Mouse (Mus musculus) adrenal gland, postnatal 4 days (tissue): Measurements from ENCODE around the gene Cyba. TPM values are rescaled to one million over a fixed set of nuclear protein-coding genes. Genes with fewer than 3 reads are reported as not detected.

ENCODE experiments used
- DNase-seq, 2 experiments: peaks; one replicate each; pipeline ENCODE4 v3.0.0; 2021 to 2022; ENCODE audit warnings: low spot score in 2 of 2, mixed read lengths in 2 of 2
- total RNA-seq, 2 experiments: library from RNA; stranded (reverse); gene quantifications; 2 replicates each; pipeline ENCODE4 v1.2.3; 2021

Cyba gene
- total RNA-seq, 2 experiments from 2014 or later = 49.9 to 76.7 TPM

DNA sequence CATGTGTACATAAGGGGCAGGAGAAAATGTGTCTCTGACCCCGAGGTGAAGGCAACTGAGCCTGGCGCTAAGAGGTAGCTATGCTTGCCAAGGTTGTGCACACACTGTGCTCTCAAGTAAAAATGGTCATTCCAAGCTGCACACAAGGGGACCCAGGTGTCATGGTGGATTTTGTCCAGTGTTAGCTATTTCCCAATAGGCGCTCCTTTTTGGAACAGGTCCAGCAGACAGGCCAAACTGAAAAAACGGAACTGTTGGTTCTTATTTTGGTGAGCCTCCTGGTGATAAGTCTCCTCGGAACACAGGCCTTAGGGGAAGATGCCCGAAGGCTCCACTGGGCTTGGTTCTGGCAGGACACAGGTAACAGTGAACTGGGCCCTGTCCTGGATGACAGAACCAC is 21.7 kb upstream of the Cyba start:
- DNase-seq = no peak

GRCm38 (mm10) chr8:122452154-122452553 is 19.4 kb upstream of the Cyba start:
- DNase-seq = no peak

GRCm38 (mm10) chr8:122451161-122451703 is 18.5 kb upstream of the Cyba start:
- DNase-seq = no peak

DNA sequence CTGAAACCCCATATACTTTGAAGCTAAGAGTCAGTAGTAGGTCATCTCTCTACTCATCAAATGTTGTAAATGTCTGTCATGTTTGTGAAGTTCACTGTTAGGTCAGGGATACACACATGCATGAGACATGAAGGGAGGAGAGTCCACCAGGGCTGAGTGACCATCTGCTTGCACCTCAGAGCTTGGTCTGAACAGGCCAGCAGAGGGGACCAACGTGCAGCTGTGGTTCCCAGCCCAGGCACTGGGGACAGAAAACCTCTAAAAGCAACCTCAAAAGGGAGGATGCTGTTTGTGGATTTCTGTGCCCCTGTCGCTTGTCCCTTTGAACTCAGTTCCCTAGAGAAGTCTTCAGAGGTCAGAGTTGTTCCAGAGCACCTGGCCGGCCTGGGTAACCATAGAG is 12.5 kb upstream of the Cyba start:
- no peak for DNase-seq

DNA sequence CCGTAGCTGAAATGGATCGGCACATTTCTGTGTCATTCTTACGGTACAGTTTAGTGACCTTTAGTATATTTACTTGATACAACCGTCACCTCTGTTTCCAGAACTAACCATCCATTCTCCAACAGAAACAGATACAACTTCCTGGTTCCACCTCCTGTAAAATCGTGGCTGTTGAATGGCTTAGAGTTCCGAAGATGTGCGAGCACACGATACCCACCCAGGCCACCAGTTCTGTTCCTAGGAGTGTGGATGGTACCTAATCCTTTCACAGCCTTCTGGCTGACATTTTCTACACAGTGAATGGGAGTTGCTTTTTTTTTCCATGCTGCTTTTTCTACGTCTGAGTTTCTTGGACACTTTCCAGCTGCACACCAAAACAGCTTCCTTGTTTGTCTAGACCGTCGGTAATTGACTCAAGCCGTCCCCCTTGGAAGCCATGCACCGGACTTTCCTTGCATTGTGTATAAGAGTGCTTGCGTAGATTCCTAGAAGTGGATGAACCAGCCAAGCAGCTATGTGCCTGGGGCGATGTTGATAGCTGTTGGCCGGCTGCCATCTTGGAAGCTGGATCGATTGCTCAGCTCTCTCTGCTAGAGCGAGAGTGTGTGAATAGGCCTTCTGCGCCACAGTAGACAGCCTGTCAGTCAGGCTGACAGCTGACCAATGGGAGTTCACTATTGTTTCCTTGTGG is 11.5 kb upstream of the Cyba start:
- DNase-seq = peak; percentile 52 to 67

DNA sequence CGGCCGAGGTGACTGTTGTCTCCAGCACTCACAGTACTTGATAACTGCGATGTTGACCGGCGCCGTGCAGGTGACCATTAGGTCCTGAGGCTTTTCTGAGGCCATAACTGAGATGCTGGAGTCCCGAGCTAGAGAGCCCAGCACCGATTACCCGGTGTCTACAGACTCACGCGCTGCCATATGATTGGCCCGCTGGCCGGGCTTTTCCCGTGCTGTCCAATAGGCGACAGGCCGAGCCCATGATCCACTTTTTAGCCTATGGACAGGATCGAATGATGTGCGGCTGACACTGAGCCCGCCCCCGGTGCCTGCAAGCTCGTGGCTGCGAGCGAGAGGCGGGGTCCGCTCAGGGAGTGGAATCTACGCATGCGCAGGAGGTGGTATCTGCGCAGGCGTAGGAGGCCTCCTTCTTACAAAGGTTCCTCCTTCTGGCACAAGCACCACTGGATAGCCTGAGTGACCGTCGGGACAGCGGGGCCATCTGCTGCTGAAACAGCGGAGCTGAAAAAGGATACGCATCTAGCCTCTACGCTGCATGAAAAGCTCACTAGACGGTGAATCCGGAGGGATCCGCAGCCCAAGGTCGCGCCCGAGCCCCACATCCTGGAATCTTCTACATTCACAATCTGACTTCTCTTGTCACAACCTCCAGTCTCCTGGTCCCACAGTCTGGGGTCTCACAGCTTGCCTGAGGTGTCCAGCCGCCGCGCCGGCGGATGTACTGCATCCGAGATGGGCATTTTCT is 10.7 kb upstream of the Cyba start, which contains the start of gene Mvd:
Mvd (minus strand) TSS at position 161 of the 745 bp plus-strand sequence.
- peak; percentile 92 to 98 for DNase-seq

GRCm38 (mm10) chr8:122442781-122443180 is 10.1 kb upstream of the Cyba start:
- DNase-seq = no peak

- DNase-seq = no peak
Observed at GRCm38 (mm10) chr8:122442356-122442755, 9.6 kb upstream of the Cyba start.

DNA sequence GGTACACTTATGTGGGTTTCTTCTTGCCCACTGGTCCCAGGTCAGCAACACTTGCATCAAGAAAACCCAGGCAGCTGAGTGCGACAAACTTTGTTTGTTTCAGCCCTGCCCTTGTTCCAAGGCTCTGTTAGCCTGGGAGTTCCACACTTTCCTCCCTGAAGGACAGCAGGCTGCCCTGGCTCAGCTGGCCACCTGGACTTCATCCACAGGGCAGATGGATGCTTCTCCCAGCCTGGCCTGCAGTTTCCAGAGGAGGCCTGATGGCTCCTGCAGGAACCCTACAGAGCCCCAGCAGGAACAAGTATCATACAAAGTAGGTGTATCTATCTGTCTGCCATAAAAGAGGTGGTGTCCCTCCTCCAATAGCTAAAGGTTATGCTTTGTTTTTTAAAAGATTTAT is 8.6 kb upstream of the Cyba start:
- DNase-seq = no peak

DNA sequence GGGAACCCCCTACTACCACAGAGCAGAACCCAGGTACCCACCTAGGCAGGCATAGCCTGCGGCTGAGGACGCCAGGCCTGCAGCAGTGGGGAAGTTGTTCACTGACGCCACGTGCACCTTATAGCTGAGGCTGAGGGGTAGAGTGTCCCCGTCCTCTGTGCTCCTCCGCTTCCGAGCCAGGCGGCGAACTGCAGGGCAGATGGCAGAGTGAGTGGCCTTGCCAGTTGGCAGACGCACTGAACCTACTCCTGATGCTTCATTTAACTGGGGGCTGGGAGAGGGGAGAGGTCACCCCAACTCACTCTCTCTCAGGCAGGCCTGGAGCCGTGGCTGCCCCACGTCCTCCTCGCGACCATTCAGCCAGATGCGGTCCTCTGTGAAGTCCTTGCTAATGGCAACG is 6.6 kb upstream of the Cyba start:
- DNase-seq = no peak

DNA sequence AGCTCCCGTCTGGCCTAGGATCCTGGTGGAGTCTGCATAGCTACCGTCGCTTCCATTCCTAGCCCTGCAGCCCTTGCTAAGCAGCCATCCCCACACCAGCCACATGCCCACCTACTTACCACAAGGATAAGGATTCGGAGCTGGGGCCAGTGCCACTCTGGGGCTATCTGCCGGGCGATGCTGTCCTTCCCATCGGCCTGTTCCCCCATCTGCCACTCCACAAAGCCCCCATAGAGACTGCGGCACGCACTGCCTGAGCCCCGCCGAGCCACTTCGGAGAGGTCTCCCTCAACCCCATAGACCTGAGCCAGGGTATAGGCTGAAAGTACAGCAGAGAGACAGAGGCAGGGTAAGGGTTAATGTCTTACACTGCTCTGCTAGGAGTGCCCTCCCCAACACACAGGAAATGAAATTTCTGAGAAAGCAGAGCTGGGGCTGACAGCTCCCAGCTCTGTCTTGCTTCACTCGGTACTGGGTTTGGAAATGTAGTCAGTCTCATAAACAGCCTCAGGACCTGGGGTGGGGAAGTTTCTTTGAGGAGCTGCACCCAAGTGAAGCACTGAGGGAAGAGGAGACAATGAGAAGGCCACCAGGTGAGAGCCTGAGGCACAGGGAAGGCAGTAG is 5.1 kb upstream of the Cyba start:
- no peak for DNase-seq

DNA sequence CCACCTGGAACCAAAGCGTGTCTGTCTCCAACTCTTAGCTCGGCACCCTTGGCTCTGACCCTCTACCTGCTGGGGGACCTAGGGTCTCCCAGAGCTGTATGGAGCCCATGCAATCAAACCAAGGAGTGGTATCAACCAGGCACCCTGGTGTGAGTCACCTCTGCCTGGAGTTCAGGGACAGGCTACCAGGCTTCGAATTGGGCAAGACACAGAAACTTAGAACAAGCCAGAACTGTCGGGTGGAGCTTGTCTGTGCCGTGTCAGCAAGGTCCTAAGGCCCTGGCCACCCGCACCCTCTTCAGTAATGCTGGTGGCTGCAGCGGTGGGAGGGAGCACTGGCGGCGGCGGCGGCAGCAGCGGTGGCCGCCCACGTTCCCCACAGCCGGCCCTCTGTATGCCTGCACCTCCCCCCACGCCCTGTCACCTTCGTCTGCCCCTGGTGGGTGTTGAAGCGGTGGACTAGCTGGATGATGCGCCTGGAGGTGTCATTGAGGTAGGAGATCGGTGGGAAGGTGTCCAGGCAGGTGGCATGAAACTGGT is 3.9 kb upstream of the Cyba start:
- DNase-seq = no peak

DNA sequence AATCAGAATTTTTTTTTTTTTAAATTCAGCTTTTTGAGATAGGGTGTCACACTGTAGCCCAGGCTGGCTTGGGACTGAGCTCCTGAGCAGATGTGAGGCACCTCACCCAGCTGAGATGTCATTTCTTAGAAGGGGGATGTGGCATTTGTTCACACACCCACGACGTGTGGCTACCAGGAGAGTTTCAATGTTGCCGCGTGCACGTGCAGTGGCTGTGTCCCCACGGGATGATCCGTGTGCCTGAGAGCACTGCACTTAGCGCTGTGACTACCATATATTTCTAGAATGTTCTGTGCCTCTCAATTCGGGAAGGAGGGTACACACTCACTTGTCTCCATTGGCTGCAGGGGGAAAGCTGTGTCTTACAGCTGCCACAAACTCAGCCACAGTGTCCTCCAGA is 3.4 kb upstream of the Cyba start:
- no peak for DNase-seq

GRCm38 (mm10) chr8:122435375-122435774 is 2.6 kb upstream of the Cyba start:
- DNase-seq = no peak

- DNase-seq = no peak
Observed at GRCm38 (mm10) chr8:122433269-122433905, 657 bp upstream of the Cyba start.

- no peak for DNase-seq
Observed at GRCm38 (mm10) chr8:122431694-122432442, 862 bp downstream of the Cyba start.

DNA sequence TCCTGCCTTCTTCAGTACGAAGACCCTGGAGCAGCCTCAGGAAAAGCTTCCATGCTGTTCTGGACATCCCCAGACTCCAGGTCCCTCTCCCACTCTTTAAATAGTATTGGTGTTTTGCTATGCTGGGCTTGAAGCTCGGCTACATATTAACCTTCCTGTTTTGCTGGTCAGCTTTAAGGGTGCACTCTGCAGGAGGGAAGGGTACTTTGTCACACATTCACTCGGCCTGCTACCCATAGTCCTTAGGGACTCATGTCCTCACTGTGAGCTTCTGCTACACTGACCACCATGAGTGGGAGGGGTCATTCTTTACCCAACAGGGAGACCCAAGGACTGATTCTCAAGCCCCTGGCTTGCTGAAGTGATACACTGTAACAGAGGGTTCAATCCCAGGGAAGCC is 2.1 kb downstream of the Cyba start:
- no peak for DNase-seq

DNA sequence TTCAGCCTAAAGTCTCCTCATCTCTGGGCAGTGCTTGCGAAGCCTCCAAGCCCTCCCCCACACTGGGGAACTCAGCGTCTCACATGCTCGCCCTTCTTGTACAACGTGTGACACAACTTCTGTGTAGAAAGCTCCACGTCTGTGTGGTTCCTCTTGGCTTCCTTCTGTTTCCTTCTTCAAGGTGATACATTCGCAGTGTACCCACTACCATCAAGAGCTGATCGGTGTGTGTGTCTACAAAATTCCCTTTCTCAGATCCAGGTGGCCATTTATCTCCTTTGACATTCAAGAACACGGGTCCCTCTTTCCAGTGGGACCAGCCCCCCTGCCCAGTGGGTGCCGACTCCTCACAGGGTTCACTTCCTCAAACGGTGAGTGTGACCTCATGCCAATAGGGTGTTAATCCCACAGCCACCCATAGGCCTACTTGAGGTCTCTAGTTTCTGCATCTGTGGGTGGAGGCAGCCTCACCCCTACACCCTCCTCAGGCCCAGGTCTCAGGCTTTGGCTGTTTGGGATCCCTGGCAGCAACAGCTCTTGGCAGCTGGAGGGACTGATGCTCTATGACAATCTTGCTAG is 2.6 kb downstream of the Cyba start:
- no peak for DNase-seq

- no peak for DNase-seq
Observed at GRCm38 (mm10) chr8:122428163-122428562, 4.6 kb downstream of the Cyba start.

DNA sequence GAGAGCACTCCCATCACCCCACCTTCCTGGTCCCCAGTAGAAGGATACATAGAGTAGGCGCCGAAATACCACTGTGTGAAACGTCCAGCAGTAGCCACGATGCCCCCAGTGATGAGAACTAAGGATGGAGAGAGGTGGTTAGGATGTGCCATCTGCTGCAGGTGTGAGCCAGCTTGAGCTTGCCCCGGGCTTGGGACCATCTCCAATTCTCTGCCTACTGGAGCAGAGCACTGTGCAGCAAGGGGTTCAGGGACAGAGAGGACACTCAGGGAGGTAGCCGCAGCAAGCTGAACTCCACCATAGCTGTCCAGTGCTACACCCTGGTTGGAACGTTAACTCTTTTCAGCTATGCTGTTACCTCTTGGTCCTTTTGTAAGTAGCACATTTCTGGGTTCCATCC is 5.1 kb downstream of the Cyba start:
- no peak for DNase-seq
